ENCODE assay signal across 28 mouse cellular contexts in genomic region chr5:142428691-142429090, GRCm38 (mm10). TPM values are rescaled to one million over a fixed set of nuclear protein-coding genes. Genes with fewer than 3 reads are reported as not detected.
DNase-seq lines count a peak whose midpoint lies in the region; ATAC-seq and TF ChIP-seq lines count a peak whose summit lies in the region.
"Had no signal": no experiment of that assay in that cellular context is flagged by ENCODE, and none has a peak within 500 bp of the region (broad histone marks: within the 10 kb centered on the region; RNA-seq: fewer than 3 reads in every experiment).

No protein-coding gene starts in this region.

- TF ChIP-seq EP300 in heart, postnatal 0 days (IDR thresholded peaks at IDR 0.05; ENCODE audit: low read depth), result no peak

- ATAC-seq in heart, postnatal 0 days (ENCODE audit: insufficient read depth, low read depth), result no peak
- ATAC-seq in intestine, postnatal 0 days, result no peak
- ATAC-seq: forebrain, embryonic 14.5 days; forebrain, postnatal 0 days; hindbrain, embryonic 16.5 days; intestine, embryonic 15.5 days had no signal

- peaks cover 57% of the 10 kb centered on the region for H3K4me1 ChIP-seq in heart, postnatal 0 days (ENCODE audit: control insufficient read depth, insufficient read depth)
- H3K4me1 ChIP-seq in intestine, postnatal 0 days (replicated peaks; ENCODE audit: control insufficient read depth, insufficient read depth, low read length), result peaks cover 26% of the 10 kb centered on the region

- no peak overlapping the region for H3K9ac ChIP-seq in heart, postnatal 0 days (replicated peaks; ENCODE audit: low read depth, low read length)
- H3K9ac ChIP-seq in intestine, postnatal 0 days (ENCODE audit: low read depth, low read length), result no peak overlapping the region
- H3K9ac ChIP-seq: embryonic facial prominence, embryonic 12.5 days; embryonic facial prominence, embryonic 15.5 days; forebrain, postnatal 0 days; hindbrain, embryonic 13.5 days; intestine, embryonic 15.5 days had no signal

- H3K9me3 ChIP-seq in heart, postnatal 0 days (replicated peaks; ENCODE audit: control insufficient read depth, low read length), result no peaks in the 10 kb centered on the region
- no peaks in the 10 kb centered on the region for H3K9me3 ChIP-seq in intestine, postnatal 0 days (ENCODE audit: control insufficient read depth)
- H3K9me3 ChIP-seq: embryonic facial prominence, embryonic 12.5 days; embryonic facial prominence, embryonic 15.5 days; hindbrain, embryonic 10.5 days; hindbrain, embryonic 13.5 days; intestine, embryonic 15.5 days had no signal

- no peak for DNase-seq in heart, postnatal 0 days (ENCODE audit: low spot score)
- no peak for DNase-seq in heart, adult 8-10 months (ENCODE audit: low spot score)
- DNase-seq in ES-CJ7 (ENCODE audit: low read depth, low spot score) (peak; percentile 45), R1 (ENCODE audit: low read depth, low spot score) (peak; percentile 74)
- no peak for DNase-seq in lung, postnatal 14 days
- DNase-seq: adrenal gland, adult 2 months; adrenal gland, postnatal 14 days; B cell, adult 2 months; cerebellum, adult 11 months; cerebellum, adult 2 months; cerebellum, adult 9-11 months; cerebellum, postnatal 25 days; forebrain, postnatal 0 days; gastrocnemius, postnatal 10 days; gastrocnemius, postnatal 36 days; heart, adult 2 months; heart, postnatal 10 days; heart, postnatal 36 days had no signal

- H3K27ac ChIP-seq in heart, postnatal 0 days (ENCODE audit: low read depth), result peak overlapping the region; percentile 52
- no peak overlapping the region for H3K27ac ChIP-seq in intestine, postnatal 0 days (ENCODE audit: low read depth, low read length)
- H3K27ac ChIP-seq: embryonic facial prominence, embryonic 12.5 days; embryonic facial prominence, embryonic 15.5 days; hindbrain, embryonic 13.5 days had no signal

- H3K4me3 ChIP-seq in heart, postnatal 0 days (ENCODE audit: low read depth, low read length), result no peak overlapping the region
- no peak overlapping the region for H3K4me3 ChIP-seq in intestine, postnatal 0 days (ENCODE audit: low read depth, low read length)
- H3K4me3 ChIP-seq: embryonic facial prominence, embryonic 12.5 days; embryonic facial prominence, embryonic 15.5 days; heart, adult 2 months; hindbrain, embryonic 10.5 days; hindbrain, embryonic 13.5 days; intestine, embryonic 15.5 days had no signal

- H3K27me3 ChIP-seq in heart, postnatal 0 days (ENCODE audit: control insufficient read depth, insufficient read depth, low read length), result no peaks in the 10 kb centered on the region
- no peaks in the 10 kb centered on the region for H3K27me3 ChIP-seq in intestine, postnatal 0 days (replicated peaks; ENCODE audit: control insufficient read depth, insufficient read depth, low read length)
- H3K27me3 ChIP-seq: CH12.LX; embryonic facial prominence, embryonic 12.5 days; embryonic facial prominence, embryonic 15.5 days; hindbrain, embryonic 13.5 days; intestine, embryonic 15.5 days had no signal

- no peak overlapping the region for H3K4me2 ChIP-seq in heart, postnatal 0 days (ENCODE audit: low read depth, low read length)
- H3K4me2 ChIP-seq in intestine, postnatal 0 days (replicated peaks; ENCODE audit: low read depth), result no peak overlapping the region
- H3K4me2 ChIP-seq: embryonic facial prominence, embryonic 12.5 days; embryonic facial prominence, embryonic 15.5 days; heart, embryonic 11.5 days; hindbrain, embryonic 13.5 days; intestine, embryonic 15.5 days had no signal

- no peaks in the 10 kb centered on the region for H3K36me3 ChIP-seq in heart, postnatal 0 days (replicated peaks; ENCODE audit: control insufficient read depth, insufficient read depth, low read length)
- H3K36me3 ChIP-seq in intestine, postnatal 0 days (ENCODE audit: control insufficient read depth, insufficient read depth), result no peaks in the 10 kb centered on the region; the same call in 1 of the 2 replicates
- H3K36me3 ChIP-seq: embryonic facial prominence, embryonic 15.5 days; intestine, embryonic 15.5 days had no signal

- no peak for TF ChIP-seq CTCF in heart, postnatal 0 days (IDR thresholded peaks at IDR 0.05; ENCODE audit: low read depth)
- no peak for TF ChIP-seq CTCF in intestine, postnatal 0 days (IDR thresholded peaks at IDR 0.05; ENCODE audit: low read depth)

- WGBS in heart, postnatal 0 days, result 65% methylated on average over 6 of the region's 6 CpGs
- 82% methylated on average over 6 of the region's 6 CpGs for whole genome bisulfite sequencing in intestine, postnatal 0 days

RNA-seq across cellular contexts. Expression of gene Foxk1, which starts 27.4 kb away (rescaled TPM):
- total RNA-seq in heart, postnatal 0 days (2014; rRNA removed; ENCODE audit: low replicate concordance), result 9.5 and 9.7 TPM in 2 replicates
- 1.8 and 3.5 TPM in 2 replicates for polyA plus RNA-seq in heart, postnatal 0 days (2015; fragmentation: Nextera tagmentation; extraction: Ambion mirVana)
- 10 to 100 TPM; 11.8 to 16.0 (median 14.2) TPM for total RNA-seq in heart, adult 8-10 months (2022)
- 2.6 and 4.5 TPM in 2 replicates for polyA plus RNA-seq in intestine, postnatal 0 days (2015; fragmentation: Nextera tagmentation; extraction: Ambion mirVana)

RNA-seq across cellular contexts. Expression of gene Ap5z1, which starts 35.1 kb away (rescaled TPM):
- 8.2 and 14.1 TPM in 2 replicates for total RNA-seq in heart, postnatal 0 days (2014; rRNA removed; ENCODE audit: low replicate concordance)
- polyA plus RNA-seq in heart, postnatal 0 days (2015; fragmentation: Nextera tagmentation; extraction: Ambion mirVana), result 3.9 and 5.7 TPM in 2 replicates
- 1 to 10 TPM; 4.5 to 8.3 (median 7.1) TPM for total RNA-seq in heart, adult 8-10 months (2022)
- 9.0 and 9.8 TPM in 2 replicates for polyA plus RNA-seq in intestine, postnatal 0 days (2015; fragmentation: Nextera tagmentation; extraction: Ambion mirVana)

Comparison
In these comparisons a context has a peak if more than half of its experiments do, and no peak if none do; other contexts are left out.
1. DNase-seq: peak in ES-CJ7 (single experiment) and R1 (single experiment); none in heart, postnatal 0 days (single experiment), heart, adult 8-10 months (single experiment) and lung, postnatal 14 days (single experiment).